Mouse (Mus musculus) layer of hippocampus, adult 11-12 months (tissue): ENCODE results near the gene Rpap3.
A peak's percentile ranks its signal among the peaks of the same experiment; 100 is the strongest.

ENCODE experiments used
- DNase-seq: peaks from one replicate; pipeline ENCODE4 v3.0.0; 2022; ENCODE audit warnings: low spot score

Gene Rpap3

DNA sequence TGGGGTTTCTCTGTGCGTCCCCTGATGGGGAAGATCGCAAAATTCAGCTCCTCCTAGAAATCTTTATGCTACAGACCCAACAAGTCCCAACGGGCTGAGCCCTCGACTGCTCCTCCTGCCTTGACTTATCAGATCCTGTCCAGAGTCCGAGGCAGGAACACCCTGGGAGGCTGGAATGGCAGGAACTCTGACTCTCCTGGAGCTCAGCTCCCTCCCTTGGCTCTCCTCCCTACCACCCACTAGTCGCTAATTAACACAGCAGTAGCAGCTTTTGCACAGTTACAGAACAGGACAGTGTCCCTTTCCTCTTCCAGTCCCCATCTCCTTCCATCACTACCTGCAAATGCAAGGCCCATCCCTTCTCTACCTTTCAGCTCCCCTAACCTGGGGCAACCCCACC is 24.7 kb upstream of the Rpap3 start:
- DNase-seq, result no peak

DNA sequence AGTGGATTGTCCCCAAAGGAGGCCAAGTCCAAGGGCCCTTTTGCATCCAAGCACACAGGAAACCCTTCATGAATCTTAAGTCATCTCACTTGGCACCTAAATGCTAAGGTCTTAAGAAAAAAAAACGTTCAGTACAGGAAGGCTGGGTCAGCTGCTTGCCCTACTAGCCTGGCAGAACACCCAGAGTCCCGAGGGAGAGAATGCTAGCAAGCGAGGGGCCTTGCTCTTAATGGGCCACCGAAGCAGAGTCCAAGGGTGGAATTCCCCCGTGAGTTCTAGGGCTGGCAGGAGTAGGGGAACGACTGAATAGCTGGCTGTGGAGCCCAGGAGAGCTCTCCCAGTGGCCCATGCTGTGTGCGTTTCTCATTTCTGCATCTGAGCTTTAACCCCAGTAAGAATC is 23.2 kb upstream of the Rpap3 start:
- peak; percentile 41 for DNase-seq

DNA sequence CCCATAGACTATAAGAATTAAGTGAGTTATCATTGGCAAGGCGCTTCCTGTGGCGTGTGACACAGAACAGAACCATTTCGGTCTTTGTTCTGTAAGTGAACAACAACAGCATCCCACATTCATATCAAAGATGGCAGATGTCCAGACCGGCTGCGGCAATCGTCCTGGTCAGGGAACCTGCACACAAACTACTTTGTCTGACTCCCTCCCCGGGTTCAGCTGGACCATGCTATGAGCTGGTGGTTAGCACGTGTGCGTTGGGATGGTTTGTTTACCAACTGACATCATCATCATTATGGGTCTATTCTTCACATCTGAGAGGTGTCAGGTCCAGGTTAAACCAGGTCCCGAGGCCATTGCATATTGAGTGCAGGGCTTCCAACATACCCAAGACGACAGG is 22.8 kb upstream of the Rpap3 start:
- peak; percentile 44 for DNase-seq

DNA sequence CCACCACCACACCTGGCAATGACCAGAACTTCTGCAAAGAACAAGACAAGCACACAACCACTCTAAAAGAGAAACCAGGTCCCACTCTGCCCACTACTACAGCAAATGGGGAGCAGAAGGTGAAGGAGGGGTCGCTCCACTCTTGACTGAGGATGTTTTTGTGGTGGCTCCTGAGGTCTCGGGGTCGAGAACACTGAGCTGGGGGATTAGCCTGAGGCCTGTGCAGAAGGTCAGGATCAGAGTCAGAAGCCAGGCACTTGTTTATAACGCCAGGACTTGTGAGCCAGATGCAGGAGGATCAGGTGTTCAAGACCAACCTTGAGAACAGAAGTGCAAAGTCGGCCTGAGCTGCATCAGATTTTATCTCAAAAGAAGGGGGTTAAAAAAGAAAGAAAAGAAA is 21.9 kb upstream of the Rpap3 start:
- DNase-seq, result no peak

DNA sequence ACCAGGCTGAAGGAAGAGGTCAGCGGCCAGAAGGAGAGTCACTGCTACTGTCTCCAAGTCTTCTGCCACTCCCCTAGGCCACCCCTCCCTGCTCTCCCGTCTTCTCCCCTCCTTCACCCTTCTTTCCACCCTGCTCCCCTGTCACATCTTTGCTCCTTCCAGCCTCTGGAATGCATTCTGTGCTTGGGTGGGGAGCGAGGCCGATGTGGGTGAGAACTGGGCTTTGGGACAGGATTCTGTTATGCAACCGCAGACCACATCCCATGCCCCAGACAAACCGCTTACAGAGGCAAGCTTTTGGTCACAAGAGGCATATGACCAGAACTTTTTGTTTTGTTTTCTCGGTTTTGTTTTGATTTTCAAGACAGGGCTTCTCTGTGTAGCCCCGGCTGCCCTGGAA is 21.4 kb upstream of the Rpap3 start:
- no peak for DNase-seq

DNA sequence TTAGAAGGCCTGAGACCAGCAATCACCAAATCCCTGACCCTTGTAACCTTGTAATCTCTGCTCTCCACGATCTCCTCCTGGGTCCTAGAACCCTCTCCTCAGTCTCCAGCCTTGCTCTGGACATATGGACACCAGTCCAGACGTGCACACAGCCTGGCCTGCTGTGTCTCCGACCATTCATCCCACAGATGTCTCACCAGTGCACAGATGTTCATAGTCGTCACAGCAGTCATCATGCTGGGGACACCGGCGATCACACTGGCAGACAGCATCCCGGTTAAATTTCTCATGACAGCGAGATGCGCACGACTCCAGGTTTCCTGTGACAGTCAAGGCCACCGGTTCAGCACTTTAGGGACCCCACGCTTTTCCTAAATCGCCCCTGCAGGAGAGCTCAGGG is 20.7 kb upstream of the Rpap3 start:
- DNase-seq, result no peak

DNA sequence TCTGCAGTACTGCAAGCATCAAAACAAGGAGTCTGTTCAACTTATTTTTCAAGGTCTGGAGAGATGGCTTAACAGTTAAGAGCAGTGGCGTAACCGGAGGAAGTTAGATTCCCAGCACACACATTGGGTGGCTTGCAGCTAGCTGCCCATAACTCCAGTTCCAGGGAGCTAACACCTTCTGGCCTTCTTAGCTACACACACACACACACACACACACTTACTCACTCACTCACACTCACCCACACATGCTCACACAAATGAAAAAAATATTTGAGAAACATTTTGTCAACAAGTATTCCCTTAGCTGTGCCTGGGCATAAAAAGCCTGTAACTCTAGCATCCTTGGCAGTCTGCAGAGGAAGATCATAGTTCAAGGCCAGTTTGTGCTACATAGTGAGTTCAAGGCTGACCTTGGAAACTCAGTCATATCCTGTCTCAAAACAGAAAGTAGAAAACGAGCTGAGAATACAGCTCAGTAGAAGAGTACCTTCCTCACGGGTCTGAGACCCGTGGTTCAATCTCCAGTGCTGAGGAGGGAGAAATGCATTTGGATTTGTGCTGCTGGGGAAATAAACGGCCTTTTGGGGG is 19.7 kb upstream of the Rpap3 start:
- no peak for DNase-seq

DNA sequence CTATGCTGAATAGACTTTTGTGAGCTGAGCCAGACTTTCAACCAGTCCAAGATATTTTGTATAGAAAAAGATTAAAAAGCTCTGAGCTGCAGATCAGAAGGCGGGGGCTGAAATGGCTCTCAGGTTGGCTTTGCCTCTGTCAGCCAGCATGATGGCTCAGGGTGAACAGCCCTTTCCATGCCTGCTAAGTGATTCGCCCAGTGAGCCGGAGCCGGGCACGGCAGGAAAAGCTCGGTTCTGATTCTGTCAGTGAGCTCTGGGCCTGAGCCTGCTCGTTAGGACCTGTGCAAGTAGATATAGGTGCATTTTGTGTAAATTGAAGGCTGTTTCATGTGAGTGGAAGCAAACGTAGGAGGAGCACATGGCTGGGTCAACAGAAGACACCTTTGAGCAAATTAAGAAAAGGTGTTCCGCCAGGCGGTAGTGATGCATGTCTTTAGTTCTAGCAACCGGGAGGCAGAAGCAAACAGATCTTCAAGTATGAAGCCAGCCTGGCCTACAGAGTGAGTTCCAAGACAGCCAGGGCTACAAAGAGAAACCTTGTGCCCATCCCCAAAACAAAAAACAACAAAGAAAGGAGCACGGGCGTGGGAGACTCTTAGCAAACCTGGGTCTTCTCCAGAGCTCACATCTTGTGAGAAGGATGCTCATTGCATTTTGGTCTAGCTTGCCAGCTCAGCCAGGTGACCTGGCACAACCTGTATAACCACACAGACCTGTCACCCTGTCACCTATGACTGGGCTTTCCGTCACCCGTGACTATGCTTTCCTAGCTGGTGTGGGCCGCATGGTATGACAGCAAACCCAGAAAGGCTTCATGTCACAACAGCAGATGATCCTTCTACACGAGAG is 18.9 kb upstream of the Rpap3 start:
- DNase-seq, result no peak

DNA sequence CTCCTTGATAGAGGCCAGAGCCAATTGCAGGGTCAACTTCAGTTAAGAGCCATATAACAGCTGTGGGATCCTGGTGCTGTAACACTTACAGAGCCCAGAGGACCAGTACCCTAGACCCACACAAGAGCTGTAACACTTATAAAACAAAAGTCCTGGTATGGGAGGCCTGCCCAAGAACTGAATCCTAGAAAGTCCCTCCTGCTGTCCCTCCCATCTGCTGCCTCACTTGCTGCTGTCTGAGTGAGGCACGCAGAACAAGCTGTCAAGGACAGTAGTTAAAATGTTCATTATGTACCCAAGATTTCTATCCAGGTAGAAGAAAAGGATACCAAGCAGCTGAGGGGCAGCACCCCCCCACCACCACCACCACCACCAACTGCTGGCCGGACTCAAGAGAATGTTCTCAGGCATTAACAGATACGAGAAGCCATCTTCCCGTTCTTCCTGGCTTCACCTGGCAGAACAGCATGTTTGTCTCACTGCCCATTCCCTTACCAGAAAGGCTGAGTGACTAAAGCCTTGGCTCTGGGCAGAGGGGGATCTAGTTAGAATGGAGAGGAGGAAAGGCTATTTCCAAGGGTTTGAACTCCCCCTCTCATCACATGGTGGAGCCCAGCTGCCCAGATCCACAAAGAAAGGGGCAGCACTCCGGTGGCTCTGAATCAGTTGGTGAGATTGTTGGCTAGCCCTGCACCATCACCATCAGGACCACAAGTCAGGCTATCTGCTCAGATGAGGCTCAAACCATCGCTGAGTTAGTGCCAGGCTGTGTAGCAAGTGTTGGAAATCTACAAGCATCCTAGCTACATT is 18.1 kb upstream of the Rpap3 start:
- DNase-seq, result no peak

DNA sequence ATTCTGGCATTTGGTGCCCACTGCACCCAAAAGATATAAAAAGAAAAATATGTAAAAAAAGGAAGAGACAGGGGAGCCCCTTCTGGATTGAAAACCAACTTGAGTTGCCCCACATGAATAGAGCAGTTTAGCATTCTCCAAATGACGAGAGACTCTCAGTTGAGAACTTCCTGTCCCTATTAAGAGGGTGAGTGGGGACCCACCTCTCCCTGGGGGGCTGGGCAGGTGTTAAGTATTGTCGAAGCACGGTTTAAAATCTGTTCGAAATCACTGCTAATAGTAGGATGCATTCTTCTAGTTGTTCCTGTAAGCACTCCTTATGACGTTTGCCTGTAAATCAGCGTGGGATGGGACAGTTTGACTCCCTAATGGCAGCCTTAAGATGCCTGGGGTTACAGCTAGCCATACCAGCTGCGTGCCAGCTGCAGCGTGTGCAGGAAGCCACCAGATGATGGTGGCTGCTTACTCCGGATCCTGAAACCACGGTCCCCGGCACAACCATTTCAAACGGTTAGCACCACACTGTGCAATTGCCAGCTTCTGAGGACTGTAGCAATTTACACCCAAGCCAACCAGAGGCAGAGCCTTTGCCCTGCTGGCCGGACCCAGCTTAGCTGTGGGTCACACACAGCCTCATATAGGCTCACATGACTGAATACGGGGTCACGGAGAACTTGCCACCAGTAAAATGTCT is 15.5 kb upstream of the Rpap3 start:
- DNase-seq, result no peak

DNA sequence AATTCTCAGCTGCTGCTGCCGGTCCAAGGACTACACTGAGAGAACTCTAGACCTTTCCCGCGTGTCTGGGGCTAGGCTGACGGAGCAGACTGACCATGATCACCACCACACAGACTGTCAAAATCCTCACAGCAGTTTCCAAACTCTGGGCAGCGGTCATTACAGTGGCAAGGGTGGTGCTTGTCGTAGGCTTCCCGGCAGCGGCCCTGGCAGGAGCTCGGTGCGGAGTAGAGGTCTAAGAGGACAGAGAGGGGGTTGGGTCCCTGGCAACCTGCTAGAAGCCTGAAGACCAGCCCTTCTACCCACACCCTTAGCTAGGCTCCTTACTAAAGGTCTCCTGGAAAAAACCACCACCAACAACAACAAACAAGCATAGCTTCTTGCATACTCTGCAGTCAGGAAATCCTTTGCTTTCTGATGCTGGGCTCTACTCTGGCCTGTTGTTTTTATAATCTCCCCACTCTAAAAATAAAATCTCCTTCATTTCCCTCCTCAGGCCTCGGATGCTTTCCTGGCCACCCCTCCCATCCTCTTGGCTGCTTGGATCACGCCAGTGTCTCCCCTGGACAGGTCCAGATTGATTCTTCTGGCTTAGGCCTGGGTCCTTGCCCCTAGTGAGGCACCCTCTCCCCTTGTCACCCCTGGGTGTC is 14.5 kb upstream of the Rpap3 start:
- no peak for DNase-seq

DNA sequence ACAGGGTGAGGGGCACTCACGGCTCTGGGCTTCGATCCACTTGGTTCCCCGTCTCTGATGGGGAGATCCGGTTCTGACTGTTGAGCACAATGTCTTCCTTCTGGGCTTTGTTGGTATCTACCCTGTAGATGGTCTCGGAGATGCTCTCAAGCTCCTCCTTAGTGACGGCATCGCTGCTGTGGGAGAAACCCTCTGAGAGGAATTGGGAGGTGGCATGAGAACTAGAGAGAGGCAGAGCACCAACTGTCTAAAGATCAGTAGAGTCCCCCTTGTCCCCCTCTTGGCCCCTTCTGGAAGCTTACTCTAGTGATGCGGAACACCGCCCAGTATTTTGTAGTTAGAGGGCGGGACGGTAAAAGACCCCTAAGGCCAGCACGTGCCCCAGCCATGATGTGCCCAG is 13.9 kb upstream of the Rpap3 start:
- DNase-seq, result no peak

DNA sequence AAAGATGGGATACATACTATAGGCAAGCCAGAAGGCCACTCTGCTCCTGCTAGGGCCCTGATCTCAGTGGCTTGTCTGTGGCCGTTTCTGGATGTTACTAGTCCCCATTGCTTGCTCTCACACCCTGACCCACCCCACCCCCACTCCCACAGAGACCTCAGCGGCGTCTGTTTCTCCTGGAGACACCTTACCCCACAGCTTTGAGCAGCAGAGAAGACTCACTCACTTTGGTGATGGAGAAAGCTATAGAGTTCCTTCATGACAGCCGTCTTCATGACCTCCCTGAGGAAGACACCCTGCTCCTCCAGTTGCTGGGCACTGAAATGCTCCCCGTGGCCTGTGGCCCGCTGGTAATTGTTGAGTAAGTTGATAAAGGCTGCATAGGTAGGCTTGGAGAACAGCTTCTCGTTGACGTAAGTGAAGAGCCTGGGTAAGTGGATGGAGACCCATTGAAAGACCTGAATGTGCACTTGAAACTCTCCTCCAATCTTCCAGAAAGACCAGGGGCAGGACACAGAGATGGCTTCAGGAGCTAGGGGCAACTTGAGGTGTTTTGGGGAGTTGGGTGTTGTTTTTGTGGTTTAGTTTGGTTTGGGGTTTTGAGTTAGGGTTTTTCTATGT is 13.0 kb upstream of the Rpap3 start:
- DNase-seq, result no peak

DNA sequence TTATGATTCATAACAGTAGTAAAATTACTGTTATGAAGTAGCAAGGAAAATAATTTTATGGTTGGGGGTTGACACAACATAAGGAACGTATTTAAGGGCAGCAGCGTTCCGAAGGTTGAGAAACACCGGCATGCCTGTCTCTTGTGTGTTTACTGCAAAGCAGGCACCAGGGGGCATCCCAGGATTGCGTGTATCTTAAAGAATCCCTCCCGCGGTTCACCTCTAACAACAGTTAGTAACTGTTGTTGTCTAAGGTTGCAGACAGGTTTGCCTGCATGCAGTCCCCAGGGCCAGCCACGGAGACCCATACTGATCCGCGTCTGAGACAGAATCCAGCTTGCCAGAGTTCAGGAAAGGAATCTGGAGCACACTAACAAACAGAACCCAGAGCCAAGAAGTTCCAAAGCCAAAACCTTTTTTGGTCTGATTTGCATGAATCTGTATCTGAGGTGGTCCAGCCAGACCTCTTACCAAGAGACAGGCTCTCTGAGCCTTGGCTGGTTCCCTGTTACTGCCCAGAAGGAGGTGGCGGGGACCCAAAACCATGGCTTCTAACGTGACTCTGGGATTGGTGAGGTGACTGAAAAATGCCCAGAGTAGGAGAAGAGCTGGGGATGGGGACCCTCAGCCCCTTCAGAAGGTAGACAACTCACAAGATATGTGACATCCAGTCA is 12.4 kb upstream of the Rpap3 start:
- peak; percentile 47 for DNase-seq

DNA sequence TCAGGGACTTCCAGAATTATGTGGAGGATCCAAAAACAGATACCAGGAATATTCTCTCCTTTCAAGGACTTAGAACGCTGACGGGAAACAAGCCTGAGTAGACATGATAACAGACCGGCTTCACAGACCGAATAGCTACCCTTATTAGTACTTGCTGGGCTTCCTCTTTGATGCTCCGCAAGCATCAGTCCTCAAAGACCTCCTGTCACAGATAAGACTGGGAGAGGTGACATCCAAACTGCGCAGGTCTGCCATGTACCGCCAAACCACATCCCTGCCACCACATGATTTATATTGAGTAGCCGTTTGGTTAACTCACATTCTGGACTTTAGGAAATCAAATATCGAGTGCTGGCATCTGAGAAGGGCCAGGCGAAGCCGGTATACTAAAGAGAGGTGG is 11.2 kb upstream of the Rpap3 start:
- no peak for DNase-seq

DNA sequence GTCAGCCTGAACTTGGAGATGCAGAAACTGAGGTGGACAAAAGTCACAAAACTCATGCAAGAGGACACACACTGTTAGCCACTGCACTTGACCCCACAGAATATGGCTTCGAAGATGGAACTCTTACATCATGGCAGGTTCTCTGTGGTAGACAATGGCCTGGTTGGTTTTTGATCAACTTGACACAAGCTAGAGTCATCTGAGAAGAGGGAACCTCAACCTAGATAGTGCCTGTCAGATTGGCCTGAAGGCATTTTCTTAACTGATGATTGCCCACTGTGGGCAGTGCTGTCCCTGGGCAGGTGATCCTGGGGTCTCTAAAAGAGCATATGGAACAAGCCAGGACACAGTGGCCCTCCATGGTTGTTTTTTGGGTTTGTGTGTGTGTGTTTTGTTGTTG is 10.1 kb upstream of the Rpap3 start:
- DNase-seq, result no peak

DNA sequence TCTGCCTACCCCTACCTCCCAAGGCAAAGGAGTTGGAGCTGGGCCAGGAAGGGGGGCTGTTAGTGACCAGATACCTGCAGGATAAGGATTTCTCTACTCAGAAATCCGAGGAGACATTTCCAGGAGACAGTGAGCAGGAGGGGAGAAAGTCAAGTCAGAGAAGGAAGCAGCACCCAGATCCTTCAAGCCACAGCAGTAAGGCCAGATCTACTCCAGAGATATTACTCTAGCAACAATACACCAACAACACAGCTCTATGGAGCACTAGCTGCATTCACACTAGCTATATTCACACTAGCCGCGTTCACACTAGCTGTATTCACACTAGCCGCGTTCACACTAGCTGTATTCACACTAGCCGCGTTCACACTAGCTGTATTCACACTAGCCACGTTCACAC is 9.5 kb upstream of the Rpap3 start:
- DNase-seq, result no peak

DNA sequence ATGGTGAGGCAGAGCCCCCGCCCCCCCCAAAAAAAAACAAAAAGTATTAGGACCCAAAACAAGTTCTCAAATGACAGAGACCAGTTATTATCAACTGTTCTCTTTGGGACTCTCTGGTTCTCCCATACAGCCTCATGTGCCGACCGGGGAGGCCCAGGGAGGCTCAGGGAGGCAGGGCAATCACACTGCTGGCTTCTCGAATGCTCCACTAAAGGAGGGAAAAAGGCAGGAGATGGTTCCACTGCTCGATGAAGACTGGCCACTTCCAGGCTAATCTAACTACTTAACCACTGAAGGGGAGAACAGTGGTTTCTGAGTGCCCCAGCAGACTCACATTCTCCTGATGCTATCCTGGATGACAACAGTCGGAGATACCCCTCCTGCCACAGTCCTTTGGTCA is 6.9 kb upstream of the Rpap3 start:
- DNase-seq, result no peak

DNA sequence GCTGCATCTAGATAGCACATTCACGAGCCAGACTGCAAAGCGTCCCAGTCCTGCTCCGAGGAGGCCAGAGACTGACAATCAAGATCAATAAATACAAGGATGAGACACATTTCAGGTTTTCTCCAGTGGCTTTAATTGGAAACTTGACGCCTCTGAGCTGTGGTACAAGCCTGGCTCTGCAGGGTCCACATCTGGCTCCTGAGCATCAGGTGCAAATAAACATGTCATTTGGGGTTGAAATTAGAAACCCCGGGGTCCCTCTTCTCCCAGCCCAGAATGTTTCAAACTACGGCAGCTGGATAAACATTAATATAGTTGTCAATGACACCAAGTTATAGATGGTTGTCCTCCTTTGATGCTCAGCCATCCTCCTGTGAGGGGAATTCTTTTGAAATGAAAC is 5.3 kb upstream of the Rpap3 start:
- DNase-seq, result no peak

DNA sequence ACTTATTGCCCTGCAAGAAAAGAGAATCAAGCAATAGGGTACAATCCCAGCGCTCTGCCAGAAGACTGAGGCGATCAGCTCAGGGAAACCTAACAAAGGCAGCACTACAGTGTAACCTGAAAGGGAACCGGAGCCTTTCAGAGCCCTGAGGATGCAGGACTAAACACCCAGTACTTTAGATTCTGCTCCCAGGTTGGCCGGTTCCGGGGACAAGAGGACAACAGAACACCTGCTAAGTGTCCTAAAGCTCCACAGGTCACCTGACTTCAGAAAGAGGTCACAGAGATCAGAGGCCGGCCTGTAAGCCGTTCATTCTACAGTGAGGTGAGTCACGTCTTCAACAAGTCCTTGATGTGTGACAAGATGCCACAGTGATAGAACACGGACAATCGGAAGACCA is 9.0 kb downstream of the Rpap3 start:
- no peak for DNase-seq

DNA sequence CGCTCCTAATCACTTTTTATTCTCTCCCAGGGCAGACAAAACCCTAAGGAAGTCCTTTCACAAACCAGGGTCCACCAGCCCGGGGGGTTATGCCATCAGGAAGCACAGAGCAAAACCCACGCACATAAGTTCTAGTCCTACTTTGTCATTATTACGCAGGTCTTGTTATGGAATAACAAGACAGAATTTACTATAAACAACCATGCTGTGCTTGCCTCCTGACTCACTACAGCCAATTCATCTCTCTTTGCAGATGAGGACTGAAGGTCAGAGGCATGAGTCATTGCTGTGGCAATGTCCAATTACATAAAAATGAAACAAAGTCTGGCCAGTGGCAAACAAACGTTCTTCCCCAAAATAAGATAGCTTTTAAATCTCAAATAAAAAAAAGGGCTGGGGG is 12.2 kb downstream of the Rpap3 start:
- DNase-seq, result no peak
